Mouse (Mus musculus) embryonic facial prominence, embryonic 11.5 days (tissue): ENCODE results near the gene Gm42674. TPM values are rescaled to one million over a fixed set of nuclear protein-coding genes. Genes with fewer than 3 reads are reported as not detected.

Experiments
- ATAC-seq: fragments of 200-750 bp; cut with Nextera tagmentation; replicated peaks from 2 replicates; pipeline ENCODE4 v1.8.0; 2017; ENCODE audit warnings: low read depth; ENCODE audit not compliant: insufficient number of reproducible peaks, low FRiP score, low TSS enrichment
- DNase-seq: peaks from one replicate; pipeline ENCODE4 v3.0.0-alpha.2; 2015; ENCODE audit warnings: low spot score
- H3K27ac ChIP-seq: fragments of 300-500 bp; sonication (generic); replicated peaks from 2 replicates; pipeline ENCODE4 v1.5.1; 2014; ENCODE audit warnings: mild to moderate bottlenecking, low read depth, low read length, control low read depth
- H3K27me3 ChIP-seq: fragments of 300-500 bp; sonication (generic); 2 replicates; pipeline ENCODE4 v1.6.1; 2014; ENCODE audit warnings: mild to moderate bottlenecking, low read length, moderate library complexity, mixed read lengths; ENCODE audit not compliant: control insufficient read depth, insufficient read depth
- H3K36me3 ChIP-seq: fragments of 300-500 bp; sonication (generic); replicated peaks from 2 replicates; pipeline ENCODE4 v1.6.1; 2014; ENCODE audit warnings: low read depth, mild to moderate bottlenecking, low read length, moderate library complexity, mixed read lengths; ENCODE audit not compliant: control insufficient read depth, insufficient read depth
- H3K4me1 ChIP-seq: fragments of 300-500 bp; sonication (generic); 2 replicates; pipeline ENCODE4 v1.6.1; 2014; ENCODE audit warnings: low read length, mixed read lengths; ENCODE audit not compliant: control insufficient read depth, insufficient read depth
- H3K4me2 ChIP-seq: fragments of 300-500 bp; sonication (generic); 2 replicates; pipeline ENCODE4 v1.6.1; 2014; ENCODE audit warnings: low read depth, mild to moderate bottlenecking, control low read depth, low read length, moderate library complexity
- H3K4me3 ChIP-seq: fragments of 300-500 bp; sonication (generic); 2 replicates; pipeline ENCODE4 v1.5.1; 2014; ENCODE audit warnings: low read depth, low read length, control low read depth
- H3K9ac ChIP-seq: fragments of 300-500 bp; sonication (generic); replicated peaks from 2 replicates; pipeline ENCODE4 v1.6.1; 2014; ENCODE audit warnings: mild to moderate bottlenecking, control low read depth, low read length
- H3K9me3 ChIP-seq: fragments of 300-500 bp; sonication (generic); replicated peaks from 2 replicates; pipeline ENCODE4 v1.6.1; 2016; ENCODE audit warnings: mild to moderate bottlenecking, low read length, inconsistent platforms, mixed read lengths; ENCODE audit not compliant: control insufficient read depth
- WGBS: fragments of 180-500 bp; shearing (Covaris S2); extraction: QIAGEN DNeasy Blood & Tissue Kit; methylation state at CpG from one replicate; pipeline ENCODE4 v1.1.7; 2014; 5-methylcytosine and 5-hydroxymethylcytosine counted together
- polyA plus RNA-seq: library from polyadenylated mRNA; unstranded; fragments of >200 nt; fragmentation: Nextera tagmentation; extraction: Ambion mirVana; gene quantifications from 2 replicates; pipeline ENCODE4 v1.2.1, GENCODE M21; 2014

Gm42674 gene
- polyA plus RNA-seq = not detected in 2 replicates

GRCm38 (mm10) chr3:90601486-90602110 lies at the start of gene Gm42674:
Gene Gm42674 (plus strand): TSS chr3:90601904.
- no peaks in the 10 kb centered on the region; the same call in 1 of the 2 replicates for H3K4me1 ChIP-seq
- no peak within 1 kb of the TSS for H3K9ac ChIP-seq
- H3K9me3 ChIP-seq = no peaks in the 10 kb centered on the region
- DNase-seq (no peak), ATAC-seq (no peak)
- H3K27ac ChIP-seq = no peak within 1 kb of the TSS
- WGBS = 84% methylated on average over 11 of the region's 11 CpGs
- H3K27me3 ChIP-seq = no peaks in the 10 kb centered on the region
- H3K36me3 ChIP-seq = no peaks in the 10 kb centered on the region
- no peak within 1 kb of the TSS for H3K4me2 ChIP-seq
- no peak within 1 kb of the TSS for H3K4me3 ChIP-seq

DNA sequence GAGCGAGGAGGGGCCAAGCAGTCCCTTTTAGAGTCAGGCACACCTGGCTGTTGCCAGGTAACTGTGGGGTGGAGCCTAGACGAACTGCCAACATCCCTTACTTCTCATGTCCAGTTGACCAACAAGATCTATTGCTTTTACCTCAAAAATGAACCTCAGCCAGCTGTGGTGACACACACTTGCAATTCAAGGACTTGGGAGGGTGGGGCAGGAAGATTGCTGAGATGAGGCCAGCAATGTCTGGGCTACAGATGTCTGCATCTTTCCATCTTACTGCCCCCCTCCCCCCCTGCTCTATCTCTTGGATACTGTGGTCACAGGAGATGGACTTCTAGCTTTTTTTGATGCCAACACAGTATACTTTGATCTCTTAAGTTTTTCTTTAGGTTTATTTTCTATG lies 49.5 kb upstream of the Gm42674 start:
- H3K4me1 ChIP-seq = no peaks in the 10 kb centered on the region
- H3K4me3 ChIP-seq = no peak overlapping the region
- no peak overlapping the region for H3K4me2 ChIP-seq
- H3K9ac ChIP-seq = no peak overlapping the region
- DNase-seq = no peak
- no peaks in the 10 kb centered on the region for H3K27me3 ChIP-seq
- no peak overlapping the region for H3K27ac ChIP-seq
- 72% methylated on average over 2 of the region's 2 CpGs for WGBS
- no peaks in the 10 kb centered on the region for H3K36me3 ChIP-seq
- H3K9me3 ChIP-seq = no peaks in the 10 kb centered on the region
- no peak for ATAC-seq

DNA sequence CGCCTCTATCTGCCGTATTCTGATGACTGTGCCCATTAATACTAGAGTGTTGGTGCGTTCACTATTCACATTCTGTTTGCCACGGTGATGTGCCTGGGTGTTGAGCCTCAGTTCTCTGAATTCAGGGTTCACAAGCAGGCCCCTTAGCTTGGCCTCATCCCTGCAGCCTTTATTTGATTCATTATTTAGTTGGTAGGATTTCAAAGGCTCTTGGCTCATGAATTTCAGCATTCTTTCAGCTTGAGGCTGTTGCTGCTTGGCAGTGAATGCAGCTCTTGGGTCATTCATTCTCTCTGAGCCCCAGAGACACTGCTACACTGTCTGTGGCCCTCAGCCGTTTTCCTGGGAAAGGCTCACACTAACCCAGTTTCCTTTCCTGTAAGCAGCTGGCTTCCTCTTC lies 45.8 kb upstream of the Gm42674 start:
- H3K9me3 ChIP-seq = no peaks in the 10 kb centered on the region
- no peak for DNase-seq
- H3K4me2 ChIP-seq = no peak overlapping the region
- H3K4me1 ChIP-seq = no peaks in the 10 kb centered on the region
- H3K27ac ChIP-seq = no peak overlapping the region
- no peaks in the 10 kb centered on the region for H3K36me3 ChIP-seq
- 64% methylated on average over 5 of the region's 5 CpGs for WGBS
- ATAC-seq = no peak
- H3K9ac ChIP-seq = no peak overlapping the region
- no peak overlapping the region for H3K4me3 ChIP-seq
- no peaks in the 10 kb centered on the region for H3K27me3 ChIP-seq

- Histone ChIP-seq H3K36me3 (no peaks in the 10 kb centered on the region), H3K4me3 (no peak within 1 kb of the TSS), H3K9me3 (no peaks in the 10 kb centered on the region), H3K4me2 (no peak within 1 kb of the TSS), H3K27ac (no peak within 1 kb of the TSS), H3K9ac (no peak within 1 kb of the TSS), H3K27me3 (no peaks in the 10 kb centered on the region), H3K4me1 (no peaks in the 10 kb centered on the region)
- DNase-seq (no peak), ATAC-seq (no peak)
- 79% methylated on average over 6 of the region's 6 CpGs for WGBS
Observed at GRCm38 (mm10) chr3:90560008-90560628, 41.6 kb upstream of the Gm42674 start, which contains the start of gene S100a3. Gene S100a3 (plus strand): TSS chr3:90560578.

GRCm38 (mm10) chr3:90574691-90575090 lies 27.0 kb upstream of the Gm42674 start:
- H3K4me3 ChIP-seq = no peak overlapping the region
- no peak for DNase-seq
- no peaks in the 10 kb centered on the region for H3K27me3 ChIP-seq
- no peak overlapping the region for H3K9ac ChIP-seq
- H3K9me3 ChIP-seq = no peaks in the 10 kb centered on the region
- no peaks in the 10 kb centered on the region for H3K36me3 ChIP-seq
- WGBS = 86% methylated on average over 5 of the region's 5 CpGs
- no peak for ATAC-seq
- no peak overlapping the region for H3K27ac ChIP-seq
- H3K4me1 ChIP-seq = no peaks in the 10 kb centered on the region
- no peak overlapping the region for H3K4me2 ChIP-seq

DNA sequence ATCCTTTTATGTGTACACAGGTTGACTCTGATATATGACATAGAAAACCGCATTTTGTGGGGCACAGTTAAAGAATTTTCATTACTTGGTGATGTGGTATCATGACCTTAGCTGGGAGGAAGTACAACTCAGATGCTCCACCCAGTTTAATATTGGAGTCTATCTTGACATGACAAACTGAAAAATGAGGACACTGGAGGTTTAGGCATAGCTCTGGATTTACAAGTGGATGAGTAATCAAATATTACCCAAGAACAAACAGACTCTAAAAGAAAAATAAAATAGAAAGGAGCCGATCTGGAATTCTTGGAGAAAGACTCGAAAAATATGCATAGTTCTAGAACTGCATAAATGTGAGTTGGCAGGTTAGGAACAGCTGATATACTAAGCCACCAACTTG lies 26.4 kb upstream of the Gm42674 start:
- H3K4me3 ChIP-seq = no peak overlapping the region

GRCm38 (mm10) chr3:90576351-90577001 lies 25.2 kb upstream of the Gm42674 start:
- Histone ChIP-seq H3K4me2 (no peak overlapping the region), H3K9ac (no peak overlapping the region), H3K27me3 (no peaks in the 10 kb centered on the region), H3K9me3 (no peaks in the 10 kb centered on the region), H3K4me1 (no peaks in the 10 kb centered on the region), H3K27ac (no peak overlapping the region), H3K36me3 (no peaks in the 10 kb centered on the region), H3K4me3 (no peak overlapping the region)
- no peak for DNase-seq
- 73% methylated on average over 10 of the region's 10 CpGs for WGBS
- no peak for ATAC-seq

More for the DNA sequence above, 26.4 kb upstream of the Gm42674 start:
- Histone ChIP-seq H3K36me3 (no peaks in the 10 kb centered on the region), H3K9ac (no peak overlapping the region), H3K9me3 (no peaks in the 10 kb centered on the region), H3K27me3 (no peaks in the 10 kb centered on the region), H3K4me1 (no peaks in the 10 kb centered on the region), H3K4me2 (no peak overlapping the region), H3K27ac (no peak overlapping the region)
- ATAC-seq = no peak
- no peak for DNase-seq
- 90% methylated on average over 3 of the region's 3 CpGs for WGBS

DNA sequence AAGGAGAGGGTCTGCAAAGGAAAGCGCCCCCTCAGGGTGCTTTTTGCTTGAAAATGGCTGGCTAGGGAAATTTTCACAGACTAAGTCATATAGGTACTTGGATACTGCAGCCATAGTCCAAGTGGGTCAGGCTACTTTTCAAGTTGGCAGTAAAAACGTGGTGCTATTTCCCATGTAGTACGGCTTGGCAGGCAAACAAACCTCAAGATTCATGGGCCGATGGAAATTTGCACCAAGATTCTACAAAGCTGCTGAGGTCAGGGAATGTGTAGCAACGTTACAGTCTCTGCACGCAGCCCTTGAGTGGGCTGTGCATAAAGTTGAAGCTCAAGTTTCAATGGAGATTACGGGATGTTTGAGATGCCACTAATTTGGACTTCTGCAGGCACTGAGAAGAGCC lies 22.3 kb upstream of the Gm42674 start:
- Histone ChIP-seq H3K4me2 (no peak overlapping the region), H3K4me1 (no peaks in the 10 kb centered on the region), H3K27ac (no peak overlapping the region), H3K36me3 (no peaks in the 10 kb centered on the region), H3K9ac (no peak overlapping the region), H3K27me3 (no peaks in the 10 kb centered on the region), H3K4me3 (no peak overlapping the region), H3K9me3 (no peaks in the 10 kb centered on the region)
- no peak for DNase-seq
- 61% methylated on average over 7 of the region's 7 CpGs for WGBS
- ATAC-seq = no peak
